Mouse (Mus musculus): ENCODE measurements around the gene Ppip5k1.
A peak's percentile ranks its signal among the peaks of the same experiment; 100 is the strongest.

The Ppip5k1 gene

GRCm38 (mm10) chr2:121298131-121298530 is 57.1 kb downstream of the Ppip5k1 start:
- peak; percentile 29 for DNase-seq (ENCODE audit: low spot score)

- no peak for DNase-seq (ENCODE audit: low spot score)
These were observed 57.5 kb downstream of the Ppip5k1 start for GRCm38 (mm10) chr2:121297701-121298100.

GRCm38 (mm10) chr2:121296754-121297231 is 58.4 kb downstream of the Ppip5k1 start:
- no peak for DNase-seq (ENCODE audit: low spot score)

GRCm38 (mm10) chr2:121295608-121296571 is 59.3 kb downstream of the Ppip5k1 start:
- peak; percentile 33 for DNase-seq (ENCODE audit: low spot score)

GRCm38 (mm10) chr2:121294753-121295607 is 60.2 kb downstream of the Ppip5k1 start:
- DNase-seq (ENCODE audit: low spot score): peak; percentile 63

GRCm38 (mm10) chr2:121294182-121294581 is 61.0 kb downstream of the Ppip5k1 start:
- DNase-seq (ENCODE audit: low spot score): peak; percentile 50

GRCm38 (mm10) chr2:121292316-121293013 is 62.7 kb downstream of the Ppip5k1 start:
- DNase-seq (ENCODE audit: low spot score): no peak

- DNase-seq (ENCODE audit: low spot score): peak; percentile 31
These were observed 65.3 kb downstream of the Ppip5k1 start for GRCm38 (mm10) chr2:121289730-121290540.

GRCm38 (mm10) chr2:121288901-121289729 is 66.1 kb downstream of the Ppip5k1 start, which contains the start of gene Map1a:
TSS of gene Map1a (plus strand) at chr2:121289600.
- peak; percentile 98 for DNase-seq (ENCODE audit: low spot score)

- DNase-seq (ENCODE audit: low spot score): no peak
These were observed 67.3 kb downstream of the Ppip5k1 start for GRCm38 (mm10) chr2:121287850-121288249.

- DNase-seq (ENCODE audit: low spot score): no peak
These were observed 83.2 kb downstream of the Ppip5k1 start for GRCm38 (mm10) chr2:121271928-121272516.

GRCm38 (mm10) chr2:121271236-121271927 is 83.8 kb downstream of the Ppip5k1 start, which contains the start of gene Trp53bp1:
TSS of gene Trp53bp1 (minus strand) at chr2:121271407.
- peak; percentile 98 for DNase-seq (ENCODE audit: low spot score)

GRCm38 (mm10) chr2:121270521-121271235 is 84.5 kb downstream of the Ppip5k1 start:
- peak; percentile 60 for DNase-seq (ENCODE audit: low spot score)

- no peak for DNase-seq (ENCODE audit: low spot score)
These were observed 86.8 kb downstream of the Ppip5k1 start for GRCm38 (mm10) chr2:121268446-121268845.
